Mouse (Mus musculus) forelimb bud, embryonic 11.5 days (tissue): ENCODE measurements at regions not wholly inside any gene's neighbourhood (a gene's known extent, or its start where the extent isn't known, plus 50 kb on each side); places are given as distances from the start of the nearest gene placed in this dataset.

Experiments
- DNase-seq: peaks from one replicate; pipeline ENCODE4 v3.0.0-alpha.2; 2012; ENCODE audit warnings: low read depth, low spot score

GRCm38 (mm10) chr9:94269213-94269612 lies 268.7 kb downstream of the 1190002N15Rik start:
- peak; percentile 18 for DNase-seq

GRCm38 (mm10) chr9:94267243-94267642 lies 270.6 kb downstream of the 1190002N15Rik start:
- no peak for DNase-seq

- no peak for DNase-seq
These were observed 298.2 kb downstream of the 1190002N15Rik start for GRCm38 (mm10) chr9:94239479-94240241.

DNA sequence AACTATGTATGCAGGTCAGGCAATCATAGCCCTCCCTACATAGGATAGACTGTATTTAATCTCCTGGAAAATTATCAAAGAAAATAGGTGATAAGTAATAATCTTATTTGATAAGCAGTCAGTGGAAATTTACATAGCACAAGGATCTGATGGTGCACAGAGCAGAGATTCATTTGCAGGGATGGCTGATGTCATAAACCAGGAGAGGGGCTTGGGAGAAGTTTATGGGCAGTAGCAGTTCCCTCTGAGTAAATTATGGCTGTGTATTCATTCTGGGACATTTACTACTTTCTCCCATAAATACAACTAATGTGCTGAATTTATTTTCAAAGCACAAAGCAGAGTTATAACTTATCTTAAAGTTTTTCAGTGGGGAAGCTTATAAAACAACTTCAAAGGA lies 299.3 kb downstream of the 1190002N15Rik start:
- no peak for DNase-seq

DNA sequence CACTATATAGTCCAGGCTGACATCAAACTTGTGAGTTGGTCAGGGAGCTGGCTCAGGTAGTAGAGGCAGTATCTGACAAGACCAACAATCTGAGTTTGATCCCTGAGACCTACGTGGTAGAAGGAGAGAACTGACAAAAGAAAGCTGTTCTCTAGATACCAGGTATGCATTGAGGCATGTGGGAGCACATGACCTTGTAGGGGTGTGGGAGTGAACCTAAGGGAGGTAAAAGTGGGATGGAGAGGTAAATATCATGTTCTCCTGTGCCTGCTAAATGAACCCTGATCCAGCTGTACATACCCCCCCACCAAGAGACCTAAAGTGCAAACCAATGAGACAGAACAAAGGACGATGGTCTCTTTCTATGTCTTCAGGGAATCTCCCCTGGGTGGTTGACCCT lies 308.3 kb downstream of the 1190002N15Rik start:
- no peak for DNase-seq

DNA sequence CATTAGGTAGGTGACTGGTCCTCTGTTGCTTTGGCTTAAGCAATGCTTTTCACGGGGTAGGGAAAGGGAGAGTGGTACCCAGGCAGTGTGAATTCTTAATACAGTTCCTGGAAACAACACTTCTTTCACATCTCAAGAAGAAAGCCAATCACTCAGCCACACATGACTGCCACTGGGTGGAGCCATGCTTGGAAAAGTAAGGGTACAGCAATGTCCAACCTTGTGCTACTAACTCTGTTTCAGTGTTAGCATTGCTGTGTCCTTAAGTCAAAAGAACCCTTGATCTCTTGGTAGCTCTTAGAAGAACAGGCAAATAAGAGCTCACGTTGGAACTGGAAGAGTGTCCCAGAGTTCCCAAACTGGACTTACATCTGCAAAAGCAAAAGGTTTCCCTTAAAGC lies 318.8 kb downstream of the 1190002N15Rik start:
- no peak for DNase-seq

- no peak for DNase-seq
These were observed 321.2 kb downstream of the 1190002N15Rik start for GRCm38 (mm10) chr9:94216414-94217279.

DNA sequence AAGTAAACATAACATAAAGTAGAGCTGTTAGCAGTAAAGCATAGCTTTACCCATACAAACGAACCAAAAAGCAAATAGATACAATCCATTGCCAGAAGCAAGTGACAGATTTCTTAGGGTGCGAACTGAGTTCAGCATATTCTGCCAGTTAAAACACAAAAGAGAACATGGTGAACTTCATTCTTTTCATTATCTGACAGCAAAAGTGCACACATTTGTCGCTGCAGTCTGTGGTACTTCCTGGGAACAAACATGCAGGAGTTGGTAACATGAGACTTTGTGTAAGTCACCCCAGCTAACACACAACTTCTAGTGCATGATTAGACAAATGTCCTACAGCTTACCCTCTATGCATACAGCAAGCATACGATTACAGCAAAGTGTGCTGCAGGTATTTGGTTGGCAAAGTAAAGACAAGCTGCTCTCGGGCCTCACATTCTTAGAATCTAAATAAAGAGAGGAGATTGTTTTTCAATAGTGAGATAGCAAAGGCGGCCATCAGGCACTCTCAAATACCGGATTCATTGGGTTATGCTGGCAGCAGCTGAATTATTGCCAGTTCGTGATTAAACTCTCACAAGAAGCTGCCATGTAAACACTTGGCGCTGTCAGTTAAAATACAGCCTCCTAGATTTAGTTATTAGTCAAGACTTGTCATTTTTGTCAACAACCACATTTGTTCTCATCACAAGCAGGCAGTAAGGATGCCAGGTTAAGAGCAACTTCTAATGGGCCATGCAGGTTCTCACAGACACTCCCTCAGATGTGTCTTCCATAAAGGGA lies 327.2 kb downstream of the 1190002N15Rik start:
- no peak for DNase-seq

DNA sequence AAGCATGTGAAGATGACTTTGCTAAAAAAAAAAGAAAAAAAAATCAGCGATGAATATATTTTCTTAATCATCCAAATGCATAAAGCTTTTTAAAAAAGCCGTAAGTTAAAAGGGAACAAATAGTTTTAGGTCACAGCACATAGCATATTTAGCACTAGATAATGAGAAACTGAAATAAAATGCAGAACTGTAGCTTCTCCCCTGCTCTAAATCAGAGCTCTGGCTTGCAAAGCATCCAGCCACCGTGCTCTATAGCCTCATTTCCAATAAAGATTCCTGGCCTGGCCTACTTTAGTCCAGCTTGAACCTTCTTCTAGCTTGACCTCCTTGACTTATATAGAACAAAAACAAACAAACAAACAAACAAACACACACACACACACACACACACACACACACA lies 328.9 kb downstream of the 1190002N15Rik start:
- no peak for DNase-seq

DNA sequence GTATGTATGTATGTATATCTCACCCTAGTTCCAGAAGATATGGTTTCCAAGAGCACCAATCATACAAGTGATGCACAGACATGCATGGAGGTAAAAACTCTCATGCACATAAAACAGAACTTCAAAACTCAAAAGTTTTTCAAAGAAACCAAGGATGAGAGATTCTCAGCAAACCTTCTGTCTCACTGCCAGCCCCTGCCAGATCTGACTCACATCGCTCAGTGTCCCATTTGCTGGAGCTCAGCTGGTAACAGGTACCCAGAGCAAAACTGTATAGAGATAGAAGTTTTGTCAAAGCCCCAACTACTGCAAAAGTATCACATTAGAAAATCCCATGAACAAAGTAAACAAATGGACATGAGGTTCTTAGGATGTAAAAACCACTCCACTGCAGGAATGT lies 337.0 kb downstream of the 1190002N15Rik start:
- no peak for DNase-seq

DNA sequence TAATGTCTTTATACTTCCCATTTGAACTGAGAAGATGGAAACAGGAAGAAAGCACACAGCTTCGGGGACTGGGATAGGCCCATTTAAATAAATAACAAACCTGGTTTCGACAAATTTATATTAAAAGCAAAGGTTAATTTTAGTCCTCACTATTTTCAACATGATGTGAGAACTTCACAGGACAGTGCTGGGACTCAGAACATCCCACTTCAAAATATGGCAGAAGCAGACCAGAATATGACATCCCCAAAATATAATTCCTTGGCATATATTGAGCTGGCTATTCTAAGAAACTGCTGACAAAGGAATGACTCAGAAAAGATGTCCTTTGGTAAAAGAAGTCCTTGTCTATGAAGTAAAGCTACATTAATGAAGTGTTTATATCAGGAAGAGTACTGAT lies 338.0 kb downstream of the 1190002N15Rik start:
- DNase-seq, result no peak

DNA sequence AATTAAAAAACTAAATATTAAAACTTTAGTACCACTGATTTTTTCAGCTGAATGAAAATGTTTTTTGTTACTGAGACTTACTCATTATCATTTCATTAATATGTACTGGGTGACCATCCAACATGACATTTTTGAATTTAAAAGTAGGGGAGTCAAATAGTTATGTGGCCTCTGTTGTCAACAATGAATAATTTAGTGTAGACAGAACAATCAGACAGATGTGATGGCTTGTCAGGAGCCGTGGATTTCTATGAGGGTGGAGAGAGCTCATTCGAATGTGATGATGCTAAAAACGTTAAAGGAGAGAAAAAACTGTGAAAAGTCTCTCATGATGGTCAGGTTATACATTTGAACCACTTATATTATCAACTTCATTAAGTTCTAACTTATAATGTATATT lies 346.8 kb downstream of the 1190002N15Rik start:
- DNase-seq, result no peak

- no peak for DNase-seq
These were observed 347.7 kb downstream of the 1190002N15Rik start for GRCm38 (mm10) chr9:94189872-94190800.

DNA sequence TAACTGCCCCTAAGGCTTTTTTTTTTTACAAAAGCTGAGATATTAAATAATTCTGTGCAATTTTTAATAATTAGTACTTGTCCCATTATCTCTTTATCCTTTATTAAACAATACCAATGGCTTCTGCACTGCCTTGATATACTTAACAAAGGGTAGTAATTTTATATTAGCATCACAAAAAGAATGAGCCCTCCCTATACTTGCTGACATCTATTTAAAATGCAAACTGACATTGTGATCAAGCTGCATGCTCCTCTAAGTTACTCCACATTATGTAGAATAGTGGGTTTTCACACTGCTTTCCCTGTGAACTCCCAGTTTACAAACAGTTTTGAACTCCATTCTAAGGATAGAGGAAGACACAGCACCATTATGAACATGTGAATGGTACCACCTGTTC lies 349.8 kb downstream of the 1190002N15Rik start:
- DNase-seq, result no peak

DNA sequence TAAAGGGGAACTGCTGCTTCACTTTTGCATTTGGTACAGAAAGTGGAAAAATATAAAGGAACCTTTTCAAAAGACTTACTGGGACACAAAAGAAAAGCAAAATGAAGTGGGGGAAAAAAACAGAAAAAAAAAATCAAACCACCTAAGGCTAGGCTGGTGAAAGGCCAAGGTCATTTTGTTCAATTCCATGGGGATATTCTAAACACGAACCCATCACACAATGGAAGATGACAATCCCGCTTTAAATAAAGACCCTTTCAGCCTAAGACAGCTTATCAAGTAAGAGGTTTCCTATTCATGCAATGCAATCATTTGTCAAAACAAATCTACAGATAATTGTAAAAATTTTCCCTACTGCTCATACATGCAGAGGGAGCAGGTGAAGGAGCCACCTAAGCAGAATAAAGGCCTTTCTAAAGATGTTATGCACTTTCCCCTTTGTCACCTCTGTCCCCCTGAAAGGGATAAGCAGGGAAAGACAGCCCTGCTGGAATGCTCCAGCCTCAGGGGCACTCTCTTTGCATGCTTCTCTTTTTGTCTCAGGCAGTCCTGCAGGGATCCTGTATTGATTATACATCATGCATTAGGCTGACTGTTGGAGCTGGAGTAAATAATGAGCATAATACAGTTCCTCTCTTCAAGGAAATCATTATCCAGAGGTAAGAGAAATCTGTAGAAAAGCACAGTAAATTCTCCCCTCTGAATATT lies 367.8 kb downstream of the 1190002N15Rik start:
- DNase-seq, result no peak

DNA sequence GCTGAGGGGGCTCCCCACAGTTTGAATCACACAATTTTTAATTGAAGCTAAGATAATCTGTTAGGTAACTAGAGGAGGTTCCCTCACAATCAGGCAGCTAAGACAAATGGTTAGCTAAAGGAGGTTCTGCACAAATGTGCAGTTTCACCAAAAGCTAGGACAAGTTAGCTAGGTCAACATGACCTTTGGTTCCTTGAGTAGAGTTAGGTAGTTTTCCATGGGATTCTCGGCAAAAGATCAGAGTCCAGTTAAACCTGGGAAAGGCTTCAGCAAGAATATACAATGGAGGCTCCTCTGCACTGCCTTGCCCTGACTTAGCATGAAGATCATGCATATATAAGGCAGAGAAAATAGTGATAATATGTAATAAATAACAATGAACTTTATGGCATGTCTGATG lies 374.2 kb downstream of the 1190002N15Rik start:
- no peak for DNase-seq

DNA sequence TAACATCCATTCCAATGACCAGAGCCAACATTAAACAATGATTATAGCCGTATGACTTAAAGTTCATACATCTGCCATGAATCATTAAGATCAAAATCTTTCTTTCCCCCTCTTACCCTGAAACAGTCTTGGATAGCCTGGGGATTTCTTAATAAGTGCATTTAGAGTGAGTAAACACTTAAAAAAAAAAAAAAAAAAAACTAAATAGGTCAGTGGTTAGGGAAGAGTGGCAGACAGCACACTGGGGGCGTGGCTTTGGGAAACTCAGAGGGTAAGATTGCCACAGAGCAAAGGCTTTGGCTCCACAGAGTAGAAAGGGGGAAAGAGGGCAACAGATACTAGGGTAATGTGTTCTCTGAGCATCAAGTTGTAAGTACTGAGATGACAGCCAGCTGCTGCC lies 382.3 kb downstream of the 1190002N15Rik start:
- DNase-seq, result no peak

DNA sequence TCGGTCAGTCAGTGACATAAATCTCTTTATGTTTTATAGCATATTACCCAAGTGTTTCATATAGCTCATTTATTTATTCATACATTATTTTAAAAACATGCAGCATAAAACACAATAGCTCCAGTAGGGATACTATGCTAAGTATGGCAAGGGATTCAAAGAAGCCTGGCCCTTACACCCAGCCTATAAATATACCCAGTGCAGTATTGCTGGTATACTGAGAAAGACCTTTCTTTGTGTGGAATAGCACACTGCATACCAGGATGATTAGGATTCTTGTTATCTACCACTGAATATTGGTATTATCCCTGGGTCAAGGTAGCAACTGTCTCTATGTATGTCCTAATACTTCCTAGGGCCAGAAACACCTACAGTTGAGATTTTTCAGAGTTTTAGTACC lies 389.4 kb downstream of the 1190002N15Rik start:
- no peak for DNase-seq

DNA sequence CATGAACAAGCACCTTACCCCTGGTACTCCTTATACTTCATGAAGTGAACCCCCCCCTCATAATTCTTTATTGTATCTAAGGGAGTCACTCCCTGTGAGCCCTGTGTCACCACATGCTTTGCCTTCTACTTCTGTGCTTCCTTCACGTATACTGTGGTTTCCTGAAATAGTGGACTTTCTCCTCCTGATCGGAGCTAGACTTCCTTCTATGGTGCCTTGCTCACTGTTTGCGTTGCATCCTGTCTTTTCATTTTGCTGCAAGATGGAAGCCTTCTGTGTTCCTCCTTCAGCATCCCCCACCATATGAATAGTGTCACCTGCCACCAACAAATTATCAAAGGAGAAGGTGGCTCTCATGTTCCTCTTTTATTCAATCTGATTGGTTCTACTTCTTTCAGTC lies 391.1 kb downstream of the 1190002N15Rik start:
- DNase-seq, result no peak

DNA sequence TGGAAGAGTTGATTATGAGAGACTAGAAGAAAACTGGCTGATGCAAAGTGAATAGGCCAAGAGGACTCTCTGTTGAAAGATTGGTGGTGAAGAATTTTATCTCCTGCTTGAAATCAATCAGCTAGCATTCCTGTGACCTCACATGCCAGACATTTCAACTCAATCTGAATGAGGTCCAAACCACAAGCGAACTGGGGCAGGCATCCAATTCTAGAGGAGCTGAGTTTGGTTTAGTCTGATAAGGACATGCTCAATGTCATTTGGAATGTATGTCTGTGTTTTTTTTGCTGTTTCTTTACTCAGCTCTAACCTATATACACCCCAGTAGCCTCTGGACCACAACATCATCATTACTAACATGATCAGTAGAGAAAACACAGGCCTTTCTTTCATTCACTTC lies 401.4 kb downstream of the 1190002N15Rik start:
- DNase-seq, result no peak
